Mouse (Mus musculus) forebrain, embryonic 10.5 days (tissue): ENCODE measurements around the gene 4921536K21Rik. TPM values are rescaled to one million over a fixed set of nuclear protein-coding genes. Genes with fewer than 3 reads are reported as not detected.
A peak's percentile ranks its signal among the peaks of the same experiment; 100 is the strongest.
"Not testable (repeated sequence)": the region's sequence is repeated elsewhere in the genome, so short reads cannot be mapped to it uniquely, and the experiment has no call there.

Experiments
- DNase-seq: peaks from one replicate; pipeline ENCODE4 v3.0.0-alpha.2; 2017; ENCODE audit warnings: low spot score; ENCODE audit errors: extremely low spot score
- H3K27ac ChIP-seq: fragments of 300-500 bp; sonication (generic); 2 replicates; pipeline ENCODE4 v1.5.1; 2016; ENCODE audit warnings: mild to moderate bottlenecking
- H3K27me3 ChIP-seq: fragments of 300-500 bp; sonication (generic); 2 replicates; pipeline ENCODE4 v1.6.1; 2016; ENCODE audit warnings: mild to moderate bottlenecking; ENCODE audit not compliant: poor library complexity, severe bottlenecking
- H3K36me3 ChIP-seq: fragments of 300-500 bp; sonication (generic); replicated peaks from 2 replicates; pipeline ENCODE4 v1.6.1; 2016; ENCODE audit warnings: mild to moderate bottlenecking, moderate library complexity
- H3K4me1 ChIP-seq: fragments of 300-500 bp; sonication (generic); 2 replicates; pipeline ENCODE4 v1.6.1; 2016
- H3K4me3 ChIP-seq: fragments of 300-500 bp; sonication (generic); 2 replicates; pipeline ENCODE4 v1.5.1; 2016; ENCODE audit warnings: mild to moderate bottlenecking, moderate library complexity
- H3K9me3 ChIP-seq: fragments of 300-500 bp; sonication (generic); 2 replicates; pipeline ENCODE4 v1.6.1; 2016; ENCODE audit warnings: mild to moderate bottlenecking, moderate library complexity
- WGBS: fragments of 180-500 bp; shearing (Covaris S2); methylation state at CpG from one replicate; pipeline ENCODE4 v1.1.7; 2016; 5-methylcytosine and 5-hydroxymethylcytosine counted together
- polyA plus RNA-seq: library from polyadenylated mRNA; unstranded; fragments of >200 nt; fragmentation: Nextera tagmentation; extraction: Ambion mirVana; gene quantifications from 2 replicates; pipeline ENCODE4 v1.2.1, GENCODE M21; 2016

The 4921536K21Rik gene
- polyA plus RNA-seq, 1 experiment from 2014 or later, result 1.7 TPM

GRCm38 (mm10) chr11:3921281-3921850 lies 26.5 kb upstream of the 4921536K21Rik start:
- DNase-seq, result peak; percentile 29
- peaks cover 28% of the 10 kb centered on the region for H3K36me3 ChIP-seq
- H3K27me3 ChIP-seq, result no peaks in the 10 kb centered on the region
- no peaks in the 10 kb centered on the region for H3K9me3 ChIP-seq
- H3K27ac ChIP-seq, result no peak overlapping the region
- H3K4me1 ChIP-seq, result no peaks in the 10 kb centered on the region
- WGBS, result 30% methylated on average over 8 of the region's 8 CpGs
- H3K4me3 ChIP-seq, result no peak overlapping the region

DNA sequence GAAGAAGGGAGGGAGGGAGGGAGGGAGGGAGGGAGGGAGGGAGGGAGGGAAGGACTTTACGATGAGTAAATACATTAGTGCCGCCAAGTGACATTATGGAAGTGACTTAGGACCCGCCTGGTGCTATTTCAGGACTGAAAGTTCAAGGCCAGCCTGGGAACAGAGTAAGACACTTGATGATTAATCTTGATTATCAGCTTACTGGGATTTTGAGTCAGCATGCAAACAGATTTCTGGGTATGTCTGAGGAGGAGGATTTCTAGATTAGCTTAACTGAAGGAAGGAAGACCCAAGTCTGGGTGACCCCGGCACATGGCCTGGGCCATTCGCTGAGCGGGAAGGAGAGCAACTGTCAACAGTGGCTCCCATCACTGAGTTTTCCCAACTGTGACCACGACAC lies 25.6 kb upstream of the 4921536K21Rik start:
- no peak overlapping the region for H3K27ac ChIP-seq
- no peaks in the 10 kb centered on the region for H3K4me1 ChIP-seq
- DNase-seq, result no peak
- no peaks in the 10 kb centered on the region for H3K9me3 ChIP-seq
- H3K27me3 ChIP-seq, result no peaks in the 10 kb centered on the region
- H3K36me3 ChIP-seq, result peaks cover 22% of the 10 kb centered on the region
- no peak overlapping the region for H3K4me3 ChIP-seq
- 94% methylated on average over 7 of the region's 7 CpGs for WGBS

GRCm38 (mm10) chr11:3918738-3919137 lies 23.8 kb upstream of the 4921536K21Rik start:
- DNase-seq, result no peak
- WGBS, result 79% methylated on average over 1 of the region's 1 CpGs
- Histone ChIP-seq H3K27ac (no peak overlapping the region), H3K4me1 (peaks cover 12% of the 10 kb centered on the region), H3K4me3 (no peak overlapping the region), H3K27me3 (no peaks in the 10 kb centered on the region), H3K36me3 (peaks cover 14% of the 10 kb centered on the region), H3K9me3 (no peaks in the 10 kb centered on the region)

- WGBS, result under 1% methylated on average over 28 of the region's 28 CpGs
- DNase-seq, result peak; percentile 85
- peaks cover 22% of the 10 kb centered on the region for H3K27me3 ChIP-seq
- no peaks in the 10 kb centered on the region for H3K9me3 ChIP-seq
- H3K4me1 ChIP-seq, result peaks cover 51% of the 10 kb centered on the region
- H3K36me3 ChIP-seq, result no peaks in the 10 kb centered on the region
- H3K4me3 ChIP-seq, result peak within 1 kb of the TSS; percentile 74
- peak within 1 kb of the TSS; percentile 83 for H3K27ac ChIP-seq
Measured at GRCm38 (mm10) chr11:3914109-3914840, 19.4 kb upstream of the 4921536K21Rik start, which contains the start of gene Slc35e4. Slc35e4 (minus strand) TSS chr11:3914664.

- Histone ChIP-seq H3K4me1 (peaks cover 54% of the 10 kb centered on the region), H3K9me3 (no peaks in the 10 kb centered on the region), H3K27me3 (peaks cover 22% of the 10 kb centered on the region), H3K36me3 (no peaks in the 10 kb centered on the region), H3K4me3 (peak overlapping the region; percentile 74), H3K27ac (peak overlapping the region; percentile 83)
- DNase-seq, result peak; percentile 88
- WGBS, result under 1% methylated on average over 65 of the region's 65 CpGs
Measured at GRCm38 (mm10) chr11:3913316-3914108, 18.6 kb upstream of the 4921536K21Rik start.

GRCm38 (mm10) chr11:3912875-3913271 lies 18.0 kb upstream of the 4921536K21Rik start:
- Histone ChIP-seq H3K36me3 (no peaks in the 10 kb centered on the region), H3K27me3 (peaks cover 22% of the 10 kb centered on the region), H3K4me3 (peak overlapping the region; percentile 74), H3K9me3 (no peaks in the 10 kb centered on the region), H3K27ac (peak overlapping the region; percentile 83), H3K4me1 (peaks cover 60% of the 10 kb centered on the region)
- 2% methylated on average over 16 of the region's 16 CpGs for WGBS
- DNase-seq, result peak; percentile 49

DNA sequence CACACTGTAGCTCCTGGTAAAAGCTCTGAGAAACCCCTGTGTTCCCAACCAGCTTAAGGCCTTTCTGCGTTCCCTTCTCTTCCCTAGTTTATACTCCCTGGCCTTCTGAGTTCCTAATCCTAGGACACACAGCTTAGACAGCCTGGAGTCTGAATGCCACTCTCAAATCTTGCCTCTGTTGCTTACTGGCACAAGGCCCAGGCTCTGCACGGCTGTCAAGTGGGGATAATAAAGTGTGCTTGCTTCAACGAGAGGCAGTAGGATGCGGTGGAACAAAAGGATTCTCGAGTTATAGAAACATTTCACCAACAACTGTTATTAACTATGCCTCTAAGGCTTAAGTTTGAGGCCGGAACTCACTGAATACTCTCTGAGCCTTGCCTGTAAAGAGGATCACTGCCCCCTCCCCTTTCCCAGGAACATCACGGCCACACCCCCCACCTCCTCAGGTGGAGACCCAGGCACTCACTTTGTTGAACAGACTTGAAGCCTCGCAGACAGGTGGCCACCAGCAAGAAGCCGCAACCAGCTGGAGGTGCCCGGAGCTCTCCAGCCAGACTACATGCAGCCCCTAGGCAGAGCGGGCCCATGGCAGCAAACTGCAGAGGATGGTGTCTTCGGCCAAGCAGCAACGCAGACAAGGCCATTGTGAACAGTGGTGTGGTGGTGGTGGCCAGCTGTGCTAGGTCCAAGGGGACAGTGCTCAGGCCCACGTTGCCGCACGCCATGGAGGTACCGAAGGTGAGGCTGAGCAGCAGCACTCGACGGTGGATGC lies 17.4 kb upstream of the 4921536K21Rik start:
- H3K27me3 ChIP-seq, result peaks cover 22% of the 10 kb centered on the region
- peak overlapping the region; percentile 74 for H3K4me3 ChIP-seq
- no peaks in the 10 kb centered on the region for H3K9me3 ChIP-seq
- peaks cover 4% of the 10 kb centered on the region; the same call in 1 of the 2 replicates for H3K36me3 ChIP-seq
- H3K27ac ChIP-seq, result peak overlapping the region; percentile 83
- whole genome bisulfite sequencing, result 25% methylated on average over 19 of the region's 19 CpGs
- peak; percentile 29 for DNase-seq
- H3K4me1 ChIP-seq, result peaks cover 60% of the 10 kb centered on the region

- not testable (repeated sequence) for H3K9me3 ChIP-seq, DNase-seq, H3K27ac ChIP-seq
- 0 out of 2 replicates have a peak overlapping the region, but pooled peaks have one; percentile 0 for H3K4me3 ChIP-seq
- peaks cover 22% of the 10 kb centered on the region for H3K27me3 ChIP-seq
- WGBS, result 92% methylated on average over 6 of the region's 6 CpGs
- H3K4me1 ChIP-seq, result peaks cover 60% of the 10 kb centered on the region
- peaks cover 12% of the 10 kb centered on the region; the same call in 1 of the 2 replicates for H3K36me3 ChIP-seq
Measured at GRCm38 (mm10) chr11:3911440-3911839, 16.5 kb upstream of the 4921536K21Rik start.

DNA sequence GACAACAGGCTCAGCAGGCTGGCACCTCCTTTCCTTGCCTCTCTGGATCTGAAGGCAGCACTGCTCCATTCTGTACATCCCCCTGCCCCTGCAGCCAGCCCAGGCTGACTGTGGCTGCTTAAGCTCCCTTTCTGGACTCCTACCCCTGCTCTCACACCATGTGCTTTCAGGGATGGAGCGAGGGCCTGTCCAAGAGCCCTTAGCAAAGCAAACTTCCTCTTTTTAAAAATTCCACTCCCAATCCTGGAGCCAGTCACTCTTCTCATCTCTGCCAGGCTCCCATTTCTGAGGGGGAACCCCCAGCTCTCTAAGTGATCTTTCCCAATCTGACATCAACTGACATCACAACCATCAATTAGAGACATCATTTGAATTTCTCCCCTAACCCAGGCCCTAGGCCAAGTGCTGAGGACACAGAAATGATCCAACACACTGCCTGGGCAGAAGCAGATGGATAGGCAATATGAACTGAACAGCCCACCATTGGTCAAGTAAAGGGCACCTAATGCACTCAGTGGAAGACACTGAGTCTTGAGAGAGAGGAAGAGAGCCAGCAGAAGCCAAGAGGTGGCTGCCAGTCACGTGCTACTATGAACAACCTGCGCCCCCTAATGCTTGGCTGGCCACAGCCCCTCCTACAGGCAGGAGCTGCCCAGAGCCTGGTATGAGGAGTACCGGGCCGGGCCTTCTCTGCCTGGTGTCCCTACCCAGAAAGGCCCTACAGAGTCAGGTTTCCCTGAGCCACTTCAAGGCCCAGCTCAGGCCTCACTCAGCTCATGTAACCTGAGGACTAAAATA lies 15.8 kb upstream of the 4921536K21Rik start:
- peaks cover 60% of the 10 kb centered on the region for H3K4me1 ChIP-seq
- 68% methylated on average over 5 of the region's 5 CpGs for WGBS
- H3K4me3 ChIP-seq, result 0 out of 2 replicates have a peak overlapping the region, but pooled peaks have one; percentile 0
- peaks cover 14% of the 10 kb centered on the region; the same call in 1 of the 2 replicates for H3K36me3 ChIP-seq
- peaks cover 22% of the 10 kb centered on the region for H3K27me3 ChIP-seq
- H3K27ac ChIP-seq, result no peak overlapping the region
- DNase-seq, result no peak
- H3K9me3 ChIP-seq, result no peaks in the 10 kb centered on the region

GRCm38 (mm10) chr11:3909236-3909635 lies 14.3 kb upstream of the 4921536K21Rik start:
- Histone ChIP-seq H3K27me3 (peaks cover 22% of the 10 kb centered on the region), H3K36me3 (peaks cover 20% of the 10 kb centered on the region; the same call in 1 of the 2 replicates), H3K4me1 (peaks cover 53% of the 10 kb centered on the region), H3K27ac (no peak overlapping the region), H3K4me3 (no peak overlapping the region), H3K9me3 (no peaks in the 10 kb centered on the region)
- DNase-seq, result no peak
- WGBS, result 80% methylated on average over 4 of the region's 4 CpGs

- Histone ChIP-seq H3K27me3 (no peaks in the 10 kb centered on the region), H3K27ac (no peak overlapping the region), H3K4me1 (peaks cover 20% of the 10 kb centered on the region), H3K9me3 (no peaks in the 10 kb centered on the region), H3K36me3 (peaks cover 21% of the 10 kb centered on the region), H3K4me3 (no peak overlapping the region)
- WGBS, result 75% methylated on average over 1 of the region's 1 CpGs
- DNase-seq, result no peak
Measured at GRCm38 (mm10) chr11:3905446-3905845, 10.5 kb upstream of the 4921536K21Rik start.
